Mouse (Mus musculus) layer of hippocampus, adult 2 months (tissue): ENCODE data around the gene Gm2026. TPM values are rescaled to one million over a fixed set of nuclear protein-coding genes. Genes with fewer than 3 reads are reported as not detected.
"Not testable (repeated sequence)": the region's sequence is repeated elsewhere in the genome, so short reads cannot be mapped to it uniquely, and the experiment has no call there.

Experiments used
- DNase-seq, 2 experiments: peaks; one replicate each; pipeline ENCODE4 v3.0.0; 2022; ENCODE audit warnings: low spot score in 2 of 2
- H3K27ac ChIP-seq: fragments of 200-600 bp; 2 replicates; pipeline ENCODE4 v1.8.1; 2022
- H3K4me3 ChIP-seq: fragments of 200-600 bp; 2 replicates; pipeline ENCODE4 v1.8.1; 2022; ENCODE audit warnings: mild to moderate bottlenecking
- long read RNA-seq, 2 experiments: library from polyadenylated mRNA; stranded (forward); transcript quantifications; one replicate each; pipeline ENCODE4 v2.0.0; 2021; ENCODE audit warnings: borderline mapping rate in 2 of 2
- total RNA-seq, 2 experiments: library from RNA; stranded (reverse); gene quantifications; 2 replicates each; pipeline ENCODE4 v1.2.3; 2021

Gm2026 gene
- total RNA-seq = 10 to 100 TPM; 49.1 to 50.1 TPM
- long read RNA-seq, experiment 1, transcript Gm2026-201 (4 exons, 1,621 nt) = major isoform, 6 of 8 reads
- long read RNA-seq, experiment 1, partial matches to known transcripts = 0 of 8 reads
- long read RNA-seq, experiment 1, other reads (novel, unspliced or antisense) = 2 of 8 reads
- long read RNA-seq, experiment 2, partial matches to known transcripts = 0 of 8 reads
- long read RNA-seq, experiment 2, other reads (novel, unspliced or antisense) = 4 of 8 reads

DNA sequence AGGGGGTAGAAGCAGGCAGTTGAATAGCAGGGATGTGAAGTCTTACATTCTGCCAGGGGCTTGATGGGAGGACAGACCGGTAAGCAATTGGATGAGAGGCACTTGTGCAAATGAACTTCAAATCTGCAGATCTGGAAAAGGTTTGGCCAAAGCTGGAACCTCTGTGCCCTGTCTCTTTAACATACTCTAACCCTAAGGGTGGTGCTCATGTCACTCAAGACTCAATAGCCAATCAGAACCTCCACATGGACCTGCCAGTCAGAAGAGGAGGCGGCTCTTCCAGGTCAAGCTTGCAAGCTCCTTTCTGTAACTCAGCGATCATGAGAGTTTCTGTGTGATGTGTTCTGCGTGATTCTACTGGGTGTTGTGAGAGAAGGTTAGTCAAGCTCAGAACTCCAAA lies at the start of gene Gm2026:
Gene Gm2026, plus strand, starts transcription at position 301 of the 400 bp plus-strand sequence.
- not testable (repeated sequence) for H3K4me3 ChIP-seq, DNase-seq, H3K27ac ChIP-seq

DNA sequence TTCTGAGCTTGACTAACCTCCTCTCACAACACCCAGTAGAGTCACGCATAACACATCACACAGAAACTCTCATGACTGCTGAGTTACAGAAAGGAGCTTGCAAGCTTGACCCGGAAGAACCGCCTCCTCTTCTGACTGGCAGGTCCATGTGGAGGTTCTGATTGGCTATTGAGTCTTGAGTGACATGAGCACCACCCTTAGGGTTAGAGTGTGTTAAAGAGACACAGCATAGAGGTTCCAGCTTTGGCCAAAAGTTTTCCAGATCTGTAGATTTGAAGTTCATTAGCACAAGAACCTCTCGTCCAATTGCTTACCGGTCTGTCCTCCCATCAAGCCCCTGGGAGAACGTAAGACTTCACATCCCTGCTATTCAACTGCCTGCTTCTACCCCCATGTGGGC lies 34.1 kb upstream of the Gm2026 start, which contains the start of gene Zfp966:
Gene Zfp966, minus strand, starts transcription at position 101 of the 400 bp plus-strand sequence.
- not testable (repeated sequence) for H3K27ac ChIP-seq, DNase-seq

More for the DNA sequence above, 34.1 kb upstream of the Gm2026 start, which contains the start of gene Zfp966:
- H3K4me3 ChIP-seq = not testable (repeated sequence)

Other genes with a start within 250 kb of the Gm2026 start
- gene Gm2007, start 223.8 kb upstream of the Gm2026 start, total RNA-seq = not detected
- gene Gm14288, start 164.2 kb upstream of the Gm2026 start, total RNA-seq = 10 to 100 TPM; 13.4 to 16.8 TPM
- gene Gm6710, start 96.1 kb upstream of the Gm2026 start, total RNA-seq = 10 to 100 TPM; 43.4 to 47.6 TPM
- 1 to 10 TPM; 6.8 to 7.6 TPM for gene Zfp966, start 34.2 kb upstream of the Gm2026 start, total RNA-seq
- gene Gm2004, start 184.5 kb downstream of the Gm2026 start, total RNA-seq = 1 to 10 TPM in 1 of 2 experiments, under 1 TPM in 1; 0.20 to 5.7 TPM